Mouse (Mus musculus): Measurements from ENCODE around the gene Ntn5. TPM values are rescaled to one million over a fixed set of nuclear protein-coding genes. Genes with fewer than 3 reads are reported as not detected.

Ntn5 gene
- polyA plus RNA-seq, 1 experiment from 2014 or later = 10.8 TPM

DNA sequence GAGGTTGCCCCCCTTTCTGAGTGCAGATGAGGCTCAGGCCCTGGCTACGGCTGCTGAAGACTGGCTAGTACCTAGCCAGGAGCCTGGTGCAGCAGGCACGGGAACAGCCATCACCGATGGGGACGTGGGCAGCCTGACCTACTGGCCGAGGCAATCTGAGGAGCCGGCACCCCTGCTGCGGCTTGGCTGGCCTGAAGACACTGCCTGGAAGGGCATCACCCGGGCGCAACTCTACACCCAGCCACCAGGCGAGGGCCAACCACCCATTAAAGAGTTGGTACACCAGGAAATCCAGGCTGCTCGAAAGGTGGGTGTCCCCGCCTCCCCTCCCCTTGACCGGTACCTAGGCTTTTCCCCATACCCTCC lies 38.5 kb downstream of the Ntn5 start:
- H3K9ac ChIP-seq = no peak overlapping the region
- peaks cover 16% of the 10 kb centered on the region for H3K4me1 ChIP-seq
- WGBS = 85% methylated on average over 13 of the region's 13 CpGs
- H3K36me3 ChIP-seq = peaks cover 74% of the 10 kb centered on the region
- no peaks in the 10 kb centered on the region for H3K27me3 ChIP-seq
- H3K9me3 ChIP-seq (replicated peaks) = no peaks in the 10 kb centered on the region
- H3K4me3 ChIP-seq (replicated peaks) = no peak overlapping the region
- H3K4me2 ChIP-seq (replicated peaks) = no peak overlapping the region
- H3K27ac ChIP-seq (replicated peaks) = 0 out of 2 replicates have a peak overlapping the region, but pooled peaks have one; percentile 6
- ATAC-seq (ENCODE audit: insufficient number of reproducible peaks, low FRiP score, low TSS enrichment, low read depth) = no peak

DNA sequence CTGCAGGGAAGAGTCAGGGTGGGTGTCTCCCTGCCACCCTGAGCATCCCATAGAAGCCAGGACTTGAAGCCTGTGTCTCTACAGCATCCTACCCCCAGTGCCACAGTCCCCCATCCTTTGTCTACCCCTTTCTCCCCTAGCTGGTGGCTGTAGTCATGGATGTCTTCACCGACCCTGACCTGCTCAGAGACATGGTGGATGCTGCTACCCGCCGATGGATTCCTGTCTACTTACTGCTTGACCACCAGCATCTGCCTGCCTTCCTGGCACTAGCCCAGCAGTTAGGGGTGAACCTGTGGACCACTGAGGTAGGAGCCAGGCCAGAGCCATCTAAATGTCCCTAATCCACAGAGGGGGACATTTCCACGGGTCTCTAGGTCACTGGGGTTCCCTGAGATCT lies 39.5 kb downstream of the Ntn5 start:
- Histone ChIP-seq H3K9ac (no peak overlapping the region), H3K36me3 (peaks cover 78% of the 10 kb centered on the region), H3K4me3 (replicated peaks) (no peak overlapping the region), H3K9me3 (replicated peaks) (no peaks in the 10 kb centered on the region), H3K27me3 (no peaks in the 10 kb centered on the region), H3K27ac (replicated peaks) (no peak overlapping the region), H3K4me1 (peaks cover 16% of the 10 kb centered on the region), H3K4me2 (replicated peaks) (no peak overlapping the region)
- WGBS = 90% methylated on average over 4 of the region's 4 CpGs
- no peak for ATAC-seq (ENCODE audit: insufficient number of reproducible peaks, low FRiP score, low TSS enrichment, low read depth)

DNA sequence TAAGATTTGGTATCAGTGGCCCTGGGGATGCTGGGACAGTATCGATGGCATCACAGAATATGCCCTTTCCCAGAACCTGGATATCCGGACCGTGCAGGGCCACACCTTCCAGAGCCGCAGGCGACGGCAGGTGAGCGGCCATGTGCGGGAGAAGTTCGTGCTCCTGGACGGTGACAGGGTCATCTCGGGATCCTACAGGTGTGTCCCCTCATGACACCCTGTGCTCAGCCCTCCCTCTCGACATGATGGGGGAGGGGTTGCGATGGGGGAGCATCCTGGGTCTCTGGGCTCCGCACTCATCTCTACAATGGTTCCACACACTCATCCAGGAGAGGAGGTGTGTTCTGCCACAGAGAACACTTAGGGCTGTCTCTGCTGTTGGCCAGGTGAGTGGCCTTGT lies 40.0 kb downstream of the Ntn5 start:
- WGBS = 90% methylated on average over 14 of the region's 14 CpGs
- H3K9ac ChIP-seq = no peak overlapping the region
- no peaks in the 10 kb centered on the region for H3K27me3 ChIP-seq
- H3K27ac ChIP-seq (replicated peaks) = no peak overlapping the region
- ATAC-seq (ENCODE audit: insufficient number of reproducible peaks, low FRiP score, low TSS enrichment, low read depth) = no peak
- H3K36me3 ChIP-seq = peaks cover 83% of the 10 kb centered on the region
- peaks cover 15% of the 10 kb centered on the region for H3K4me1 ChIP-seq
- no peak overlapping the region for H3K4me3 ChIP-seq (replicated peaks)
- no peak overlapping the region for H3K4me2 ChIP-seq (replicated peaks)
- H3K9me3 ChIP-seq (replicated peaks) = no peaks in the 10 kb centered on the region

DNA sequence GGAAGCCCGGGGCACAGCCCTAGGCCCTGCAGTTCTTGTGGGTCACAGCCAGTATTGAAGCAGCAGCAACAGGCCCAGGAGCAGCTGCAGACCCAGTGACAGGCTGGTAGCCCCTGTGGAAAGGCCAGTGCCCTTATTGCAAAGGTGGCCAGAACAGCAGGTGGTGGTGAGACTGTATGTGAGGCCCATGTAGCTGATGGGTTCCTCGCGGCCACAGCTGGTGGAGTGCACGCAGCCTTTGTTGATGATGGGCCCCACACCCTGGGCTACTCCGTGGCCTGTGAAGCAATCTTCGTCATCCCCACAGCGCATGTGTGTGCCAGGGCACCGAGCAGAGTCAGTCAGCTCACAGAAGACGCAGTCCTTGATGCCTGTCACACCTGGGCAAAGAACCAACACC lies 41.3 kb downstream of the Ntn5 start:
- no peak overlapping the region for H3K9ac ChIP-seq
- no peak overlapping the region for H3K4me2 ChIP-seq (replicated peaks)
- H3K27me3 ChIP-seq = no peaks in the 10 kb centered on the region
- peaks cover 75% of the 10 kb centered on the region for H3K36me3 ChIP-seq
- H3K4me1 ChIP-seq = peaks cover 2% of the 10 kb centered on the region
- 89% methylated on average over 9 of the region's 9 CpGs for WGBS
- no peak overlapping the region for H3K27ac ChIP-seq (replicated peaks)
- H3K4me3 ChIP-seq (replicated peaks) = no peak overlapping the region
- no peak for ATAC-seq (ENCODE audit: insufficient number of reproducible peaks, low FRiP score, low TSS enrichment, low read depth)
- no peaks in the 10 kb centered on the region for H3K9me3 ChIP-seq (replicated peaks)

DNA sequence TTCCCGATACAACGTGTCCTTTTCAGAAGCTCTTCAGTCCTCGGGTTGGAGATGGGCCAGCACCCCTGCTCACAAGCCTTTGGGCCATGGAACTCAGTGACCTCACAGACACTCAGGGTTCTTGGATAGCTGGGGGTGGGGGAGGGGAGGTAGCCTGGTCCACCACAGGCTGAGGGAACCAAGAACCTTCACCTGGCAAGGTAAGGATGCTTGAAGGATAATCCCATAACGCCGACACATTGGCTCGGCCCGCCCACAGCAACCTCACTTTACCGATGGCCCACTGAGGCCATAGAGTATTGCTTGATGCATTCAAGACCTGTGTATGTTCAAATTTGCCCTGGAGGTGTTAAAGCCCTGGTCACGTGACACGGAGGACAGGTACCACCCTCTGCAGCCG lies 41.9 kb downstream of the Ntn5 start, which contains the start of gene Spaca4:
TSS of gene Spaca4 (minus strand) at position 101 of the 400 bp plus-strand sequence.
- Histone ChIP-seq H3K4me1 (peaks cover 7% of the 10 kb centered on the region), H3K4me3 (replicated peaks) (no peak within 1 kb of the TSS), H3K4me2 (replicated peaks) (no peak within 1 kb of the TSS), H3K9me3 (replicated peaks) (no peaks in the 10 kb centered on the region), H3K36me3 (peaks cover 70% of the 10 kb centered on the region), H3K27me3 (no peaks in the 10 kb centered on the region), H3K9ac (no peak within 1 kb of the TSS), H3K27ac (replicated peaks) (no peak within 1 kb of the TSS)
- WGBS = 92% methylated on average over 11 of the region's 11 CpGs
- ATAC-seq (ENCODE audit: insufficient number of reproducible peaks, low FRiP score, low TSS enrichment, low read depth) = no peak

DNA sequence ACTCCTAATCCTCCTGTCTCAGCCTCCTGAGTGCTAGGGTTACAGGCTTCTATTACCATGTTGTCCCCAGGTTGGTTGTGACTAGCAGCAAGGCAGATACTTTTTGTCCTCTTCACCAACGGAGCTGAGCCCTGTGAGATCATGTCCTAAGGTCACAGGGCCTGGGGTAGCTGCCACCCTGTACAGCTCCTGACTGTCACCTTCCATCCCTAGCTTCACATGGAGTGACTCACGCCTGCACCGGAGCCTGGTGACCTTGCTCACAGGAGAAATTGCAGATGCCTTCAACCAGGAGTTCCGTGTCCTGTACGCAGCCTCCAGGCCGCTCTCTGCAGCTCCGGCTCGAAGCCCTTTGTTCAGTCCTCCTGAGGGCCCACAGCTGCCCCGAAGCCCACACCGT lies 42.6 kb downstream of the Ntn5 start:
- Histone ChIP-seq H3K4me2 (replicated peaks) (no peak overlapping the region), H3K27me3 (no peaks in the 10 kb centered on the region), H3K27ac (replicated peaks) (no peak overlapping the region), H3K9ac (no peak overlapping the region), H3K4me1 (peaks cover 13% of the 10 kb centered on the region), H3K36me3 (peaks cover 64% of the 10 kb centered on the region), H3K9me3 (replicated peaks) (no peaks in the 10 kb centered on the region), H3K4me3 (replicated peaks) (no peak overlapping the region)
- 91% methylated on average over 10 of the region's 10 CpGs for WGBS
- no peak for ATAC-seq (ENCODE audit: insufficient number of reproducible peaks, low FRiP score, low TSS enrichment, low read depth)

DNA sequence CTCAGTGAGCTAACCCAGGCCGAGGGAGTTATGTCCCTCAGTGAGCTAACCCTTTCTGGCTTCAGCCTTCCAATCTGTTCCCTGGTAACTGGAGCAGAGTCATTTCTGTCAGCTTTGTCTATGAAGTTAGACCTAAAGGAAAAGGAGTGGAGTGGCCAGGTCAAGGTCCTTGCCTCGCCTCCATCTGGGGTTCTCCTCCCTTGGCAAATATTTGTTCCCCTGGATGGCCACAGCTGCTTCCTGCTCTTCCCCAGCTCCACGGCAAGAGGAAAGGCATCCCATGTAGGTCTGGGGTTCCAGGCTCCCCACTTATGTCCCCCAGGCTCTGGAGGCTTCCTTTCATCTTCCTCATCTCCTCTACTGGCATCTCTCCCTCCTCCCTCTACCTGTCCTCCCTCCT lies 43.8 kb downstream of the Ntn5 start:
- Histone ChIP-seq H3K4me1 (peaks cover 13% of the 10 kb centered on the region), H3K4me2 (replicated peaks) (no peak overlapping the region), H3K9me3 (replicated peaks) (no peaks in the 10 kb centered on the region), H3K36me3 (peaks cover 52% of the 10 kb centered on the region), H3K4me3 (replicated peaks) (no peak overlapping the region), H3K27ac (replicated peaks) (no peak overlapping the region), H3K27me3 (no peaks in the 10 kb centered on the region), H3K9ac (no peak overlapping the region)
- 77% methylated on average over 3 of the region's 3 CpGs for WGBS
- no peak for ATAC-seq (ENCODE audit: insufficient number of reproducible peaks, low FRiP score, low TSS enrichment, low read depth)

DNA sequence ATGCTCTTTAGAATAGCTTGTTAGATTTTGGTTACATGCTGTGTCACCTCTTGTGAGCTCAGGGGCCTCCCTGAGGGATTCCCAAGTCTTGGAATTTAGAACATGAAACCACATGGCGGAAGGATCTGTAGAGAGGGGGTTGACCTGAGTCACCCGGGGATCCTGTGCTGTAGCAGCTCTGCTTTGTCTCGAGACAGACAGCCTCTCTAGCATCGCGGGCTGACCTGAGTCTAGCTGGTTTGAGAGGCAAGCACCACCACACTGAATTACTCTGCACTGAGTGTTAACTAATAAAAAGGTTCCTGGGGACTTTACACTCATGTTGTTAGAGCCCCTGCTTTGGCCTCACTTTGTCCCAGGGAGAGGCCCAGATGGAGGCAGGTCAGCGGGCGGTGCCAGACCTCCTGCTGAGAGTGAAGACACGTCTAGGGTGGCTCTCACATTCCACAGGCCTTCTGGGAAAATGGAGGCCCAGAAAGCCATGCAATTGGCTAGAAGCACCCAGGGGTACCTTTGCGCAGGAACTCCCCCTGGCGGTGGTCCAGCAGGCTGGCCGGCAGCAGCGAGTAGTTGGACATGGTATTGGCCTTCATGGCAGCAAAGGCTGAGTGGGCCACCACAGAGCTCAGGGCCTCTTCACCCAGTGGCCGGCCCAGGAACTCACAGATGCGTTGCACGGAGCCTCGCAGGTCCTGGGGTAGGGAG lies 47.1 kb downstream of the Ntn5 start:
- H3K4me3 ChIP-seq (replicated peaks) = no peak overlapping the region
- H3K36me3 ChIP-seq = peaks cover 22% of the 10 kb centered on the region
- peak overlapping the region; percentile 25; the same call in 1 of the 2 replicates for H3K27ac ChIP-seq (replicated peaks)
- no peaks in the 10 kb centered on the region for H3K27me3 ChIP-seq
- WGBS = 16% methylated on average over 16 of the region's 16 CpGs
- H3K9ac ChIP-seq = no peak overlapping the region
- no peak overlapping the region for H3K4me2 ChIP-seq (replicated peaks)
- peaks cover 13% of the 10 kb centered on the region for H3K4me1 ChIP-seq
- no peak for ATAC-seq (ENCODE audit: insufficient number of reproducible peaks, low FRiP score, low TSS enrichment, low read depth)
- no peaks in the 10 kb centered on the region for H3K9me3 ChIP-seq (replicated peaks)

DNA sequence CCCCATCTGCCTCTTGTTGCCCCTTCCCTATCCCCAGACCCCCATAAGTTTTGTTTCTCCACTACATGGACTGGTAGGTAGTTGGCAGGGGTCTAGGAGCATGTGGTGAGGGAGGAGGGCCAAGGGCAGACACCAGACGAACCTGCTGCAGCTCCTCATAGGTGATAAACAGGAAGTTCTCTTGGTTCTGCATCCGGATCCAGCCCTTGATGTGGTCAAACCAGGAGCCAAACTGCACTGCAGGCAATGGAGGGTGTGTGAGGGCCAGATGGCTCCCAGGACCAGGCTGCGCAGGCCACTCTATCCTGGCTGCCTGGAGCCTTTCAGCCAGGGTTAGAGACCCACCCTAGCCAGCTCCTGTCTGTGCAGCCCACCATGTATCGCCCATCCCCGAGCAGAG lies 49.7 kb downstream of the Ntn5 start:
- H3K36me3 ChIP-seq = 0 out of 2 replicates have a peak, but pooled peaks cover 4% of the 10 kb centered on the region
- no peaks in the 10 kb centered on the region for H3K27me3 ChIP-seq
- H3K4me1 ChIP-seq = peaks cover 13% of the 10 kb centered on the region
- no peak overlapping the region for H3K4me3 ChIP-seq (replicated peaks)
- no peak overlapping the region for H3K4me2 ChIP-seq (replicated peaks)
- no peak overlapping the region for H3K9ac ChIP-seq
- no peak for ATAC-seq (ENCODE audit: insufficient number of reproducible peaks, low FRiP score, low TSS enrichment, low read depth)
- H3K9me3 ChIP-seq (replicated peaks) = no peaks in the 10 kb centered on the region
- H3K27ac ChIP-seq (replicated peaks) = no peak overlapping the region
- 75% methylated on average over 5 of the region's 5 CpGs for WGBS

DNA sequence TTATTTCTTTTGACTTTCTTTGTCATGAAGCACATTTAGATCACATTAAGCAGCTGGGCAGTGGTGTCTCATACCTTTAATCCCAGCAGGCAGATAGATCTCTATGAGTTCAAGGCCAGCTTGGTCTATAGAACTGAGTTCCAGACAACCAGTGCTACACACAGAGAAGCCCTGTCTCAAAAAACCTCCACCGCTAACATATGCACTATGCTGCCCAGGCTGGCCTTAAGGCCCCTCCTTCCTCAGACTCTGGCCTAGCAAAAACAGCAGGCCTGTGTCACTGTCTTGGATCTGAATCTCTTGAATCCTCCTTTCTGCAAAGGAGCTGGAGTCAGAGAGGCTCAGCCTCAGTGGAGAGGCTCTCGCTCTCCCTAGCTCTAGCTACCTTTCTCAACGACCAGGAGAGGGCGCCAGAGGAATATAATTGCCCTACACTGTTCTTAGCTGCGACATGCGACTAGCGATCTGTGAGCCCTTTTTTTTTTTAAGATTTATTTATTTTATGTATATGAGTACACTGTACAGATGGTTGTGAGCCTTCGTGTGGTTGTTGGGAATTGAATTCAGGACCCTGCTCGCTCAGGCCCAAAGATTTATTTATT lies 55.4 kb downstream of the Ntn5 start:
- Histone ChIP-seq H3K9ac (no peak overlapping the region), H3K4me1 (0 out of 2 replicates have a peak, but pooled peaks cover 5% of the 10 kb centered on the region), H3K9me3 (replicated peaks) (no peaks in the 10 kb centered on the region), H3K4me3 (replicated peaks) (no peak overlapping the region), H3K27ac (replicated peaks) (no peak overlapping the region), H3K27me3 (no peaks in the 10 kb centered on the region), H3K4me2 (replicated peaks) (no peak overlapping the region), H3K36me3 (no peaks in the 10 kb centered on the region)
- WGBS = 6% methylated on average over 9 of the region's 9 CpGs
- ATAC-seq (ENCODE audit: insufficient number of reproducible peaks, low FRiP score, low TSS enrichment, low read depth) = peak; percentile 61; the same call in 1 of the 2 replicates

DNA sequence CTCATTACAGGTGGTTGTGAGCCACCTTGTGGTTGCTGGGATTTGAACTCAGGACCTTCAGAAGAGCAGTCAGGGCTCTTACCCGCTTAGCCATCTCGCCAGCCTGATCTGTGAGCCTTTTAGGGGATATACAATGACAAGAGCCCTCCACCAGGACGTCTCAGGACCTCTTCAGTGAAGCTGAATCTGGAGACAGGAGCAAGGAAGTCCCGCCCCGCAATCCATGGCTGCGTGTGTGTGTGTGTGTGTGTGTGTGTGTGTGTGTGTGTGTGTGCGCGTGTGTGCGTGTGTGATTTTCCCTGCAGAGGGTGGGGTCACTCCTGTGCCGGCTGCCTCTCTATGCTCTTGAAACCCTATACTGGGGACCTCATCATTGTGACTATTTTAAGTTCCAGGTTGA lies 56.0 kb downstream of the Ntn5 start:
- ATAC-seq (ENCODE audit: insufficient number of reproducible peaks, low FRiP score, low TSS enrichment, low read depth) = no peak
- no peaks in the 10 kb centered on the region for H3K36me3 ChIP-seq
- no peak overlapping the region for H3K9ac ChIP-seq
- H3K27ac ChIP-seq (replicated peaks) = no peak overlapping the region
- H3K4me1 ChIP-seq = 0 out of 2 replicates have a peak, but pooled peaks cover 5% of the 10 kb centered on the region
- H3K9me3 ChIP-seq (replicated peaks) = no peaks in the 10 kb centered on the region
- H3K27me3 ChIP-seq = no peaks in the 10 kb centered on the region
- 55% methylated on average over 10 of the region's 10 CpGs for WGBS
- H3K4me3 ChIP-seq (replicated peaks) = no peak overlapping the region
- no peak overlapping the region for H3K4me2 ChIP-seq (replicated peaks)

DNA sequence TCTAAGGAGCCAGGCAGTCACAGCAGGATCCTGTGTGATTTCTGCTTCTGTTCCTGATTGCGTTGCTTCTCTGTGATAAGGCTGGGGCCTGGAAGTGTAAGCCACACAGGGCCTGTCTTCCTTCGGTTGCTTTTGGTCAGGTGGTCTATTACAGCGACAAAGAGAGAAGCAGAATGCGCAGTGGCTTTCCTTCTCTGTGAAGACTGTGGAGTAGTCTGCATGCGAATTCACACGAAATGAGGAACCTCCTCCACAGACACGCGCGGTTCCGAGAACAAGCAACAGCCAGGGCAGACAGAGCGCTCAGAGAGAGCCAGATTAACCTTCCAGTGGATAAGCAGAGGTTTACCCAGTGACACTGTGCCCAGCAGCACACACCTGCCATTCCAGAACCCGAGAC lies 57.5 kb downstream of the Ntn5 start:
- no peak for ATAC-seq (ENCODE audit: insufficient number of reproducible peaks, low FRiP score, low TSS enrichment, low read depth)
- Histone ChIP-seq H3K4me2 (replicated peaks) (no peak overlapping the region; the same call in 1 of the 2 replicates), H3K9me3 (replicated peaks) (no peaks in the 10 kb centered on the region), H3K4me3 (replicated peaks) (no peak overlapping the region), H3K36me3 (no peaks in the 10 kb centered on the region), H3K27me3 (no peaks in the 10 kb centered on the region), H3K27ac (replicated peaks) (no peak overlapping the region), H3K9ac (no peak overlapping the region), H3K4me1 (0 out of 2 replicates have a peak, but pooled peaks cover 5% of the 10 kb centered on the region)
- WGBS = 84% methylated on average over 12 of the region's 12 CpGs
